Mouse (Mus musculus): ENCODE data around the gene Il6ra.
A peak's percentile ranks its signal among the peaks of the same experiment; 100 is the strongest.

Gene Il6ra

GRCm38 (mm10) chr3:89912543-89913391 lies at the start of gene Il6ra:
TSS of gene Il6ra (minus strand) at chr3:89913196.
- DNase-seq, result peak; percentile 92

DNA sequence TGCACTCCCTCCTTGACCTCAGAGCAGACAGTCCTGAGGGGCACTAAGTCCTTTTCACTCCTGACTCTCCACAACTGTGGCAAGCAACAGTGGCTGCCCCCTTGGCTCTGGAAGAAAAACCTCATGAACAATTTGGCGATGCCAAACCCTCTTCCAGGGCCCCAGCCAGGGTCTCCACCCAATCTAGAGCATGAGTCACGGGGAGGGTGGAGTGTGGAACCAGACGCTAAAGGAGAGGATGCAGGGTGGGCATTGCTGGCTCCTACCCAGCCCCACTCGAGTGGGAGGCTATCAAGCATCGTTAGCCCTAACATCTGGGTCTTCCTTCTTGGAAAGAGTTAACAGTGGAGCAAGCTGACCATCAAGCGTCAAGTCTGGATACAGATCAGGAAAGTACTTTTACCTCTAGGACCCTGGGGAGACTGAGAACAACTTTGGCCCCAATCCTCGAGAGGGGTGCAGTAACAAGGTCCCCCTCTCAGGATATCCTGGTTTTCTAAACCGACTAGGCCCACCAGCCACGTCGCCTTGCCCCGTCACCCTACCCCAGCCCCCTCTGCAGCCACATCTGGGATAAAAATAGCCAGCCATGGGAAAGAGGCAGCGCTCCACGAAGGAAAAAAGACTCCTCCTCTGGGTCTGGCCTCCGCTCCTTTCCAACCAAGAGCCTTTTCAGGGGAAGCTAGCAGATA lies 49.2 kb upstream of the Il6ra start:
- DNase-seq, result no peak

- no peak for DNase-seq
These were observed 48.4 kb upstream of the Il6ra start for GRCm38 (mm10) chr3:89961436-89961835.

GRCm38 (mm10) chr3:89960469-89960868 lies 47.5 kb upstream of the Il6ra start:
- peak; percentile 97 for DNase-seq

DNA sequence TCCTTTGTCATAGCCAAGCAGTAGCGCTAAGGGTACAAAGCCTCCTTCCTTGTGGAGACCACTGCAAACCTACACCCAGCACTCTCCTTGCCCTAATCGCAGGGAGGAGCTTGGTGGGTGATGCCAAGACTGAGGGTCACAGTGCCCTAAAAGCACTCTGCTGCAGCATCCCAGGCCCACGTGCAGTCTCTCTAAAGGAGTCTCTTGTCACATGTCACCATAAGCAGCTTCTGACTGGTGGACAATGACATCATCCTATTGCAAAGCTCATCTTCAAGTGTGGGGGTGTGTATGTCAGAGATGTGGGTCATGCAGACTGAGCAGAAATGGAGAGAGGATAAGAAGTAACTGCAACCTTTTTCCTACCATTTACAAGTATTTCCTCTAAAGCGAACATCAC lies 46.4 kb upstream of the Il6ra start:
- peak; percentile 83 for DNase-seq

GRCm38 (mm10) chr3:89957880-89958279 lies 44.9 kb upstream of the Il6ra start:
- no peak for DNase-seq

- DNase-seq, result no peak
These were observed 43.4 kb upstream of the Il6ra start for GRCm38 (mm10) chr3:89956177-89956971.

DNA sequence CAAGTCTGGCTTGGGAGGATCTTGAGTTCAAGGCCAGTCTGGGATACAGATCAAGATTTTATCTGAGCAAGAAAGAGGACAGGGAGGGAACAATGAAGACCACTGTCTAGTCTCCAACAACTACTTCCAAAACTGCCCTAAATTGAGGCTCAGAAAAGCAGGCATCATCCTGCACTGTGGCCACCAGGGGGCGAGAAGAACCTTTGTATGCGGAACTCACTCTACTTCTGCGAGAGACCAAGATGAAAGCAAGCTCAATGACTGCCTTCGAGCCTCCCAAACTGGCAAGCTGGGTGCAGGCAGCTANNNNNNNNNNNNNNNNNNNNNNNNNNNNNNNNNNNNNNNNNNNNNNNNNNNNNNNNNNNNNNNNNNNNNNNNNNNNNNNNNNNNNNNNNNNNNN lies 40.4 kb upstream of the Il6ra start:
- peak; percentile 70 for DNase-seq

GRCm38 (mm10) chr3:89948655-89949054 lies 35.7 kb upstream of the Il6ra start:
- no peak for DNase-seq

DNA sequence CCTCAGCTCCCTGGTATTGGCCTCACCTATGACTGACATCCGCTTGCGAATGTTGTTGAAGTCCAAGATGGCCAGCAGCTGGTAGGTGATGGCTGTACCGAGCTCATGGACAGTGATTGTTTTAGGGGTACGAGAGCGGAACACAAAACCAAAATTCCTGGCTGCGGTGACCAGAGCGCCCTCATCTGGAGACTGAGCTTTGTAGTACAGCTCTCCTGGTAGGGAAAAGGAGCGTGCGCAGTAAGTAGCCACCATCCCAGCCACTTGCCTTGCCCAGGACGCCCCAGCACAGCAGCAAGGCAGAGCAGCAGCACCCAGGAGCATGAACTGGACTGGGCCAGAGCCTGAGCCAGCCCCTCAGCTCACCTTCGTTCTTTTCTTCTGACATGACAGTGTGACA lies 35.0 kb upstream of the Il6ra start:
- DNase-seq, result no peak

GRCm38 (mm10) chr3:89945026-89945425 lies 32.0 kb upstream of the Il6ra start:
- no peak for DNase-seq

- no peak for DNase-seq
These were observed 29.9 kb upstream of the Il6ra start for GRCm38 (mm10) chr3:89942894-89943293.

- DNase-seq, result no peak
These were observed 23.5 kb upstream of the Il6ra start for GRCm38 (mm10) chr3:89936495-89936894.

GRCm38 (mm10) chr3:89932925-89933324 lies 19.9 kb upstream of the Il6ra start:
- no peak for DNase-seq

GRCm38 (mm10) chr3:89928956-89929355 lies 16.0 kb upstream of the Il6ra start:
- no peak for DNase-seq

GRCm38 (mm10) chr3:89926440-89926839 lies 13.4 kb upstream of the Il6ra start:
- no peak for DNase-seq

DNA sequence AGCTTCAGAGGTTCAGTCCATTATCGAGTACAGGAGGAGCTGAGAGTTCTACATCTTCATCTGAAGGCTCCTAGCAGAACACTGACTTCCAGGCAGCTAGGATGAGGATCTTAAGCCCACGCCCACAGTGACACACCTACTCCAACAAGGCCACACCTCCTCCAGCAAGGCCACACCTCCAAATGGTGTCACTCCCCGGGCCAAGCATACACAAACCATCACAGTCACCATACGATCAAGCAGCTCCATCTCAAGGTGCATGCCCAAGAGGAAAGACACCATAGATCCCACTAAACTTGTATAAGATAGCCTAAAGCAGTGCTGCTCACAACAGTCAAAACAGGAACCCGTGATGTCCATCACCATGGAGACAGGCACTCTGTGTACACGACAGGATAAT lies 7.7 kb upstream of the Il6ra start:
- DNase-seq, result no peak

DNA sequence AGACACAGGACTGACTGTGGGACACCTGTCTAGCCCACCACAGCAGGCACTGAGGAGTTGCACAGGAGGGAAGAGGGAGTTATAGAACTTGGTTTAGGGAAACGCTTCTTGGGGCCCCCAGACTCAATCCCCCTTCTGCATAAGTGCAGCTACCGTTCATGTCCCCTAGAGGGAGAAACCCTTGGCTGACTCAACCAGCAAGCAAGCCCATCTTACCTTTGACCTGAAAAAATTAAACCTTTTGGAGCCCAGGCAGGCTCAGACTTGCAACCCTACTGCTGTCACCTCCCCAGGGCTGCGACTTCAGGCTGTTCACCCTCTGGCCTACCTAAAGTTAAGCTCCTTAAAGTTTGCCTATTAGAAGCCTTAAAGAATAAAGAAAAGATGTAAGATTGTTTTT lies 4.4 kb upstream of the Il6ra start:
- no peak for DNase-seq

DNA sequence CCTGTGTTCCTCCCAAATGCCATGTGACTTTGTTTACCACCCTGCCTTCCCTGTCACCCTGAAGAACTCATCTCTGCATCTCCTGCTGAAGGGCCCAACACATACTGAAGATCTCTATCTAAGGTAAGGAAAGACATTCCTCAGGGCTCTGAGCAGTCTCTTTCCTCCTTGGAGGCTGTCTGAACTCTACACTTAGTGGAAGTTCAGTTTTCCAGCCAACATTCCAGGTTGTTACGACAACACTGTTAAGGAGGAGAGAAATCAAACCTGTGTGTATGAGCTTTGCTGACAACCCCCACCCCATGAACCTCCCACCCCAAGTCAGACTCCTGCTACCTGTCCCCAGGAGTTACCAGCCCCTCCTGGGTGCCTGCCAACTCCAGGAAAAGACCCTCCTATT lies 3.6 kb upstream of the Il6ra start:
- no peak for DNase-seq

DNA sequence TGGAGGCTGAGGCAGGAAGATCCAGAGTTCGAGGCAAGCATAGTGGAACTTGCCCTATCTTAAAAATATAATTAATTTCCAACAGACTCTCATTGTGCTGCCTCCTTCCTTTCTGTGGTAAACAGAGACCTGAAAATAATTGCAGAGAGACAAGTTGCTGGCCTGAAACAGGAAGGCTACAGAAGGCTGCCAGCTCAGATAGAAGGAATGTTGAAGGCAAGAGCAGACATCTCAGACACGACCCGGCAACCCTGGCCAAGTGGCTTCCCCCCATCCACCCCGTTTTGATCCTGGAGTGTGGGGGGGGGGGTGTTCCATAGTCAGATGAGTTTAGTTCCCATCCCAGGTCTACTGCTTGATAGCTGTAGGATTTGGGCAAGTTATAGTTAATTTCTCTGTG lies 1.7 kb upstream of the Il6ra start:
- no peak for DNase-seq

- DNase-seq, result peak; percentile 34
These were observed 871 bp downstream of the Il6ra start for GRCm38 (mm10) chr3:89912108-89912542.

GRCm38 (mm10) chr3:89911207-89911606 lies 1.8 kb downstream of the Il6ra start:
- DNase-seq, result peak; percentile 87
